Mouse (Mus musculus): ENCODE data around the gene Thnsl1. TPM values are rescaled to one million over a fixed set of nuclear protein-coding genes. Genes with fewer than 3 reads are reported as not detected.

The Thnsl1 gene
- polyA plus RNA-seq, 1 experiment from 2014 or later, result 7.6 TPM

DNA sequence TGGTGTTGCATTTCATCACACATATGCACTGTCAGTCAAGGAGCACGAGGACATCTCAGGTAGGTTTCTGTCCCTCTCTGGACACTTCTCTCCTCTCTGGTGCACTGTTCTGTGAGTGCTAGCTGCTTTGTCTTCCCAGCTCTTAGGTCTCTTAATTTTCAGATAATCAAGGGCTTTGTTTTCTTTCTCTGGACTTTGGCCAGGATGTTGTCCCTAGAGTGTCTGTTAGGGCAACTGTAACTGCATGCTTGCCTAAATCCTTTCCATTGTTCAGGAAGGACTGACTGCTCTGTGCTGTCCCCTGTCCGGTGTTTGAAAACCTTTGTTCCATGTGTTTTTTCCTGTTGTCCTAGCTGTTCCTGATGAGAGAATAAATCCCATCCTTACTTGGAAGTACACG lies 6.5 kb upstream of the Thnsl1 start:
- Histone ChIP-seq H3K9me3 (ENCODE audit: low read length) (peaks cover 3% of the 10 kb centered on the region; the same call in 1 of the 2 replicates), H3K27me3 (ENCODE audit: insufficient read depth, low read length) (no peaks in the 10 kb centered on the region), H3K4me2 (replicated peaks; ENCODE audit: low read depth, low read length) (no peak overlapping the region), H3K27ac (ENCODE audit: low read length) (no peak overlapping the region), H3K36me3 (ENCODE audit: insufficient read depth, low read length) (no peaks in the 10 kb centered on the region), H3K9ac (replicated peaks; ENCODE audit: low read length) (no peak overlapping the region), H3K4me1 (ENCODE audit: insufficient read depth, low read length) (no peaks in the 10 kb centered on the region), H3K4me3 (ENCODE audit: low read length) (no peak overlapping the region)
- ATAC-seq (ENCODE audit: low FRiP score, low TSS enrichment), result no peak
- 57% methylated on average over 3 of the region's 3 CpGs for WGBS

DNA sequence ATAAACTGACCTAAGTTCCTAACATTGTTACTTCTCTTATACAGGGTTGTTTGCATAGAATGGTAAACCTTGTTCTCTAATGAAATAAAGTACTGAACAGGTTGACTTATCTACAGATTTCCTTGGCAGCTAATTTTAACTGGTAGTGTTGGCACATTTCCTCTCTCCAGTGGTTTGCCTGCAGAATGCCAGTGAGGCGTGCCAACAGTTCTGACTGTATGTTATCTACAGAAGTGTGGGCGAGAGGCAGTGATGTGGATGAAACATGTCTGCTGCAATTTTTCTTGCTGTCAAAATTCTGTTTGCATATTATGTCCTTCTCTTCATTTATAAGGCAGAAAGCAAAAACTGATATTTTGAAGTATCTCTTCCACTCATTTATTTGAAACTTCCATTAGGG lies 2.8 kb upstream of the Thnsl1 start:
- Histone ChIP-seq H3K4me1 (ENCODE audit: insufficient read depth, low read length) (peaks cover 7% of the 10 kb centered on the region), H3K4me2 (replicated peaks; ENCODE audit: low read depth, low read length) (no peak overlapping the region), H3K4me3 (ENCODE audit: low read length) (no peak overlapping the region), H3K27ac (ENCODE audit: low read length) (no peak overlapping the region), H3K36me3 (ENCODE audit: insufficient read depth, low read length) (no peaks in the 10 kb centered on the region), H3K9me3 (ENCODE audit: low read length) (no peaks in the 10 kb centered on the region), H3K9ac (replicated peaks; ENCODE audit: low read length) (no peak overlapping the region), H3K27me3 (ENCODE audit: insufficient read depth, low read length) (no peaks in the 10 kb centered on the region)
- no peak for ATAC-seq (ENCODE audit: low FRiP score, low TSS enrichment)
- WGBS, result 86% methylated on average over 2 of the region's 2 CpGs

DNA sequence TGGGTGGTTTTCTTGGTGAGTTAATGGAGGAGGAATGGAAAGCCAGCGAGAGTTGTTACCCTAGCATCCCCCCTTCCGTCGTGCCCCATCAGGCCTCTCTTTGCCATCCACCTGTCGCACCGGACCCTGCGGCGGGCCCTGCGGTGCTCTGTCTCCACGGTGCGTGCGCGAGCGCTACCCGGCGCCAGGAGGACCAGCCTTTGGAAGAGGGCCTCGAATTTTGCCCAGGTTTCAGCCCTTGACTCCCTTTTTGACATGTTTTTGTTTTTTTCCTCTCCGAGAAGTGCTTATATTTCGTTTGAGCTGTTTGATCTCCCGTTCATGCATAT lies 271 bp downstream of the Thnsl1 start:
- peak; percentile 92 for ATAC-seq (ENCODE audit: low FRiP score, low TSS enrichment)
- no peaks in the 10 kb centered on the region for H3K36me3 ChIP-seq (ENCODE audit: insufficient read depth, low read length)
- H3K4me2 ChIP-seq (replicated peaks; ENCODE audit: low read depth, low read length), result peak overlapping the region; percentile 74
- H3K27me3 ChIP-seq (ENCODE audit: insufficient read depth, low read length), result no peaks in the 10 kb centered on the region
- H3K9me3 ChIP-seq (ENCODE audit: low read length), result no peaks in the 10 kb centered on the region
- peak overlapping the region; percentile 60; the same call in 1 of the 2 replicates for H3K27ac ChIP-seq (ENCODE audit: low read length)
- 0% methylated on average over 19 of the region's 19 CpGs for WGBS
- peak overlapping the region; percentile 78 for H3K4me3 ChIP-seq (ENCODE audit: low read length)
- H3K4me1 ChIP-seq (ENCODE audit: insufficient read depth, low read length), result peaks cover 7% of the 10 kb centered on the region
- peak overlapping the region; percentile 78 for H3K9ac ChIP-seq (replicated peaks; ENCODE audit: low read length)

DNA sequence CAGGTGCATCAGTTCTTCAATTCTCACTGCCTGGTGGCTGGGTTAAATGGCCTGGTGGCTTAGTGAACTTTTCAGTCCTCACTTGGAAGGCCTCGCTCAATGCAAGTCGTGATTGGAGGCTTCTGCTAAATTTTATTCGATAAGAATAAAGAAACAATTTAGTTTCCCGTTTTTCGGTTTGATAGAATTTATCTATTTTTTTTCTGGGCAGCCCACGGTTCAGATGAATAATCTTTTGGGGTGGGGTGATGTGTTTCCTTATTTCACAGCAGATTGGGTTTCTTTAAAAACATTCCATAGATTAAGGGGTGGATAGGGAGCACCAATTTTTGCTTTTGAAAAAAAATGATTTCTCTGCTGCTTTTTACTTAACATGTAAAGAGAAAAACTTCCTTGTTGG lies 754 bp downstream of the Thnsl1 start:
- Histone ChIP-seq H3K4me2 (replicated peaks; ENCODE audit: low read depth, low read length) (peak overlapping the region; percentile 74), H3K4me1 (ENCODE audit: insufficient read depth, low read length) (peaks cover 7% of the 10 kb centered on the region), H3K9ac (replicated peaks; ENCODE audit: low read length) (peak overlapping the region; percentile 78), H3K36me3 (ENCODE audit: insufficient read depth, low read length) (no peaks in the 10 kb centered on the region), H3K27me3 (ENCODE audit: insufficient read depth, low read length) (no peaks in the 10 kb centered on the region), H3K27ac (ENCODE audit: low read length) (no peak overlapping the region), H3K4me3 (ENCODE audit: low read length) (peak overlapping the region; percentile 78), H3K9me3 (ENCODE audit: low read length) (no peaks in the 10 kb centered on the region)
- ATAC-seq (ENCODE audit: low FRiP score, low TSS enrichment), result no peak
- WGBS, result 40% methylated on average over 6 of the region's 6 CpGs

DNA sequence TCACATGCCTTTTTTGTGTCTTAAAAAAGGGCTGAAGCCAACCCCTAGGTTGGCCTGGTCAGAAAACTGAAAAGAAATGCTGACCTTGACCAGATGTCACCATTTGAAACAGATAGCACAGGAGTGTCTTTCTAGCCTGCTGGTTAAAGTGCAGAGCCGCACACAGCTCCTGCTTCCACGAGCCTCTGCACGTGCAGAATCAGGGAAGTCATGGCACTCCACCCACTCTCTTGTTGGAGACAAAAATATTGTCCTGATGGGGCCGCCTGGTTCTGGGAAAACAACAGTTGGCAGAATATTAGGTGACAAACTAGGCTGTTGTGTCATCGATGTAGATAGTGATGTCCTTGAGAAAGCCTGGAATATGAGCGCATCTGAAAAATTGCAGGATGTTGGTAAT lies 5.8 kb downstream of the Thnsl1 start:
- WGBS, result 60% methylated on average over 6 of the region's 6 CpGs
- no peaks in the 10 kb centered on the region for H3K4me1 ChIP-seq (ENCODE audit: insufficient read depth, low read length)
- no peaks in the 10 kb centered on the region for H3K27me3 ChIP-seq (ENCODE audit: insufficient read depth, low read length)
- no peak overlapping the region for H3K4me3 ChIP-seq (ENCODE audit: low read length)
- no peak for ATAC-seq (ENCODE audit: low FRiP score, low TSS enrichment)
- no peak overlapping the region for H3K9ac ChIP-seq (replicated peaks; ENCODE audit: low read length)
- H3K36me3 ChIP-seq (ENCODE audit: insufficient read depth, low read length), result no peaks in the 10 kb centered on the region
- H3K4me2 ChIP-seq (replicated peaks; ENCODE audit: low read depth, low read length), result no peak overlapping the region
- H3K27ac ChIP-seq (ENCODE audit: low read length), result no peak overlapping the region
- H3K9me3 ChIP-seq (ENCODE audit: low read length), result no peaks in the 10 kb centered on the region

DNA sequence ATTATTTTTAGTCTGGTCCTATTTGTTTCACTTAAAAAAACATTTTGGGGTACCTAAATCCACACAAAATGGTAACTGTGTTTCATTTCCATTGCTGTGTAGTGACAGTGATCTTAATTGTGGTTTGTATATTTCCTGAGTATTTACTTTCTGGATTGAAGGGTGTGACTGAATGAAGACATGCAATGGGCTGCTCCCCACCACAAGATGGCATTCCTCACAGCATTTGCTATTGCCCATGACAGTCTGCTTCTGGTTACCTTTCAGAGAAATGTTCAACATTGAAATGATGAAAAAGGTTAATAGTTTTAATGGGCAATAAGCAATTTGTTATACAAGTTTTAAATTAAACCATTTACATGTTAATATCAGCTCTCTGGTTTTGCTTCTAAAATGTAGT lies 8.8 kb downstream of the Thnsl1 start:
- H3K9me3 ChIP-seq (ENCODE audit: low read length), result no peaks in the 10 kb centered on the region
- H3K27ac ChIP-seq (ENCODE audit: low read length), result no peak overlapping the region
- no peak overlapping the region for H3K4me3 ChIP-seq (ENCODE audit: low read length)
- H3K36me3 ChIP-seq (ENCODE audit: insufficient read depth, low read length), result no peaks in the 10 kb centered on the region
- H3K4me2 ChIP-seq (replicated peaks; ENCODE audit: low read depth, low read length), result no peak overlapping the region
- ATAC-seq (ENCODE audit: low FRiP score, low TSS enrichment), result no peak
- no peaks in the 10 kb centered on the region for H3K27me3 ChIP-seq (ENCODE audit: insufficient read depth, low read length)
- H3K4me1 ChIP-seq (ENCODE audit: insufficient read depth, low read length), result no peaks in the 10 kb centered on the region
- no peak overlapping the region for H3K9ac ChIP-seq (replicated peaks; ENCODE audit: low read length)

DNA sequence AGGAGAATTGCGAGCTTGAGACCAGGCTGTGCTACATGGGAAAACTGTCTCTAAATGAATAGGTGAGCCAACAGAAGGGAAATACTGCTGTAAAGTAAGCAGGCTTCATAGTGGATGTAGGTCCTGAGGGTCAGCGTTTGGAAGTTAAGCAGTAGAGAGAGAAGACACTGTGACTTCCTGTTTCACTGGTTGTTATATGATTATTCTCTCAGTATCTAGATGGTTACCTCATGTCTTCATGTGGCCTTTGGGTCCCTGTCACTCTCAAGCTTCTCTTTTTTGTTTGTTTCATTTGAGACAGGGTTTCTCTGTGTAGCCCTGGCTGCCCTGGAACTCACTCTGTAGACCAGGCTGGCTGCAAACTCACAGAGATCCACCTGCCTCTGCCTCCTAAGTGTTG lies 9.8 kb downstream of the Thnsl1 start:
- ATAC-seq (ENCODE audit: low FRiP score, low TSS enrichment), result no peak
- no peak overlapping the region for H3K4me2 ChIP-seq (replicated peaks; ENCODE audit: low read depth, low read length)
- 98% methylated on average over 2 of the region's 2 CpGs for WGBS

DNA sequence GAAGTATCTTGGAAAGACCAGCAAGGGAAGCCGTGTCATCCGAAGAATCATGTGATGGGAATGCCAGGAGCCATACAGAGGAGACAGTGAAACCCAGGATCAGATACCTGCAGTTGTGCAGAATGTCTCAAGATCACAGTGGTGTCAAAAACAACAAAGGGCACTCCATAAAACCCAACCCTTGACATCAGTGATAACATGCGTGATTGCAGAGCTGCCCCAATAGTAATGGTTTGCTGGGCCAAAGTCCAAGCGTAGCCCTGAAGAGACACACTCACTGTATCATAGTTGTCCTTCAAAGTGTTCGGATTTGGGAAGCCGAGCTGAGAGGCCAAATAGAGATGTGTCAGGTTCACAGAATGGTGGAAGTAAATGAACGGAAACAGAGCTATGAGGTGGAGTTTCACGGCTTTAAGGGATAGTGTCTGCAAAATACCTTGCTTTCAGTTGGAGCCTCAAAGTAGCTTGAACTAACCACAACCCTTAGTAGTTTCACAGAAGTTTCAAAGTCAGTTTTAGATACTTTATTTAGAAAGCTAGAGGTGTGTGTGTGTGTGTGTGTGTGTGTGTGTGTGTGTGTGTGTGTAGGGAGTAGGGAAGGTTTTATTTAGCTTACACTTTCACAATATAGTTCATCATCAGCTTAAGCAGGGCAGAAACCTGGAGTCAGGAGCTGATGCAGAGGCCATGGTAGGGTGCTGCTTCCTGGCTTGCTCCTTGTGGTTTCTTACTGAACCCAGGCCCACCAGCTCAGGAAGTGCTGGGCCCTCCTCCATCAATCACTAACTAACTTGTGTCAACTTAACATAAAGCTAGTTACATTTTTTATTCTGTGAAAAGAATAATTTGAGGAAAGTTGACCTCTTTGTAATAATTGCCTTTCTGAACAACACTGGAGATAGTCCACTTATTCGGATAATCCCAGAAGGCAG lies 17.2 kb downstream of the Thnsl1 start:
- no peak overlapping the region for H3K4me3 ChIP-seq (ENCODE audit: low read length)
- H3K4me2 ChIP-seq (replicated peaks; ENCODE audit: low read depth, low read length), result no peak overlapping the region
- no peaks in the 10 kb centered on the region for H3K27me3 ChIP-seq (ENCODE audit: insufficient read depth, low read length)
- no peaks in the 10 kb centered on the region for H3K9me3 ChIP-seq (ENCODE audit: low read length)
- H3K27ac ChIP-seq (ENCODE audit: low read length), result no peak overlapping the region
- no peaks in the 10 kb centered on the region for H3K36me3 ChIP-seq (ENCODE audit: insufficient read depth, low read length)
- ATAC-seq (ENCODE audit: low FRiP score, low TSS enrichment), result no peak
- no peaks in the 10 kb centered on the region for H3K4me1 ChIP-seq (ENCODE audit: insufficient read depth, low read length)
- WGBS, result 89% methylated on average over 9 of the region's 9 CpGs
- no peak overlapping the region for H3K9ac ChIP-seq (replicated peaks; ENCODE audit: low read length)

More for the DNA sequence above, 9.8 kb downstream of the Thnsl1 start:
- H3K4me3 ChIP-seq (ENCODE audit: low read length), result no peak overlapping the region
- H3K4me1 ChIP-seq (ENCODE audit: insufficient read depth, low read length), result no peaks in the 10 kb centered on the region
- no peaks in the 10 kb centered on the region for H3K36me3 ChIP-seq (ENCODE audit: insufficient read depth, low read length)
- no peak overlapping the region for H3K9ac ChIP-seq (replicated peaks; ENCODE audit: low read length)
- no peaks in the 10 kb centered on the region for H3K27me3 ChIP-seq (ENCODE audit: insufficient read depth, low read length)
- H3K27ac ChIP-seq (ENCODE audit: low read length), result no peak overlapping the region
- H3K9me3 ChIP-seq (ENCODE audit: low read length), result no peaks in the 10 kb centered on the region

DNA sequence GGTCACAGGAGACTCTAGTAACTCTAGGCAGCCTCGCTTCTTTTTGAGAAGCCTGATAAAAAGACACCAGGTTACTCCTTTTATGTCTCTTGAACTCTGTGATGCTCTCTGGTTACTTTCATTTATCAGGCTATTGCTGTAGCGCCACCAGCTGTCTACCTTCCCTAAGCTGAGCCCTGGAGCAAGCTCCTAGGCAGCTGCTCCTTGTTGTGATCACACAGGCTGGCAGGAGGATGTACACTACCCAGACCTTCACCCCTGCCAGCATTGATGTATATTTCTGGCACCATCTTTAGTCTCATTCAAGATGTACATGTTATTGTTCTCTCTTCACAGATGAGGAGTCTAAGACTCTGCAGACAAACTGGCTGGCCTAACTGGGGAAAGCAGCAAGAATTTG lies 24.8 kb downstream of the Thnsl1 start:
- H3K9me3 ChIP-seq (ENCODE audit: low read length), result no peaks in the 10 kb centered on the region
- no peak for ATAC-seq (ENCODE audit: low FRiP score, low TSS enrichment)
- no peak overlapping the region for H3K9ac ChIP-seq (replicated peaks; ENCODE audit: low read length)
- H3K36me3 ChIP-seq (ENCODE audit: insufficient read depth, low read length), result no peaks in the 10 kb centered on the region
- 73% methylated on average over 2 of the region's 2 CpGs for WGBS
- H3K4me3 ChIP-seq (ENCODE audit: low read length), result no peak overlapping the region
- H3K27me3 ChIP-seq (ENCODE audit: insufficient read depth, low read length), result no peaks in the 10 kb centered on the region
- H3K27ac ChIP-seq (ENCODE audit: low read length), result no peak overlapping the region
- no peak overlapping the region for H3K4me2 ChIP-seq (replicated peaks; ENCODE audit: low read depth, low read length)
- H3K4me1 ChIP-seq (ENCODE audit: insufficient read depth, low read length), result no peaks in the 10 kb centered on the region

DNA sequence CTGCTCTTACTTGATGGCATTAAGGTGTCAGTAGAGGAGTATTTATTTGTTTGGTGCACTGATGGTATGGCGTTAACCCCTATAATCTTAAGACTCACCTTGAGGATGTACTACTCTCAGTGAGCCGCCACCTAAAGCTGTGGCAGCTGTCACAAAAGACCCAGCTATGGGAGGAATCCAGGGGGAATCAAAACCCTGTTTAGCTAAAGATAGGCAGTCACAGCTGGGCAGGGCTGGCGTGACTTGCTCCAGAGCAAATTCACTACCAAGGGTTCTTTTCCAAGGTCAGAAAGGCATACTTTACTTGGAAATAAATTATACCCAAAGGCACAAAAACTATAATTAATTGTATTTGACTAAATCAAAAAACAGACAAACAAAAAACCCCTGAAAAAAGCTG lies 25.6 kb downstream of the Thnsl1 start:
- Histone ChIP-seq H3K27ac (ENCODE audit: low read length) (no peak overlapping the region), H3K36me3 (ENCODE audit: insufficient read depth, low read length) (no peaks in the 10 kb centered on the region), H3K4me3 (ENCODE audit: low read length) (no peak overlapping the region), H3K27me3 (ENCODE audit: insufficient read depth, low read length) (no peaks in the 10 kb centered on the region), H3K4me1 (ENCODE audit: insufficient read depth, low read length) (no peaks in the 10 kb centered on the region), H3K9ac (replicated peaks; ENCODE audit: low read length) (no peak overlapping the region), H3K4me2 (replicated peaks; ENCODE audit: low read depth, low read length) (no peak overlapping the region), H3K9me3 (ENCODE audit: low read length) (no peaks in the 10 kb centered on the region)
- WGBS, result 80% methylated on average over 3 of the region's 3 CpGs
- no peak for ATAC-seq (ENCODE audit: low FRiP score, low TSS enrichment)

All from kidney, embryonic 16.5 days (tissue).